Mouse (Mus musculus): ENCODE measurements around the gene Spata2. TPM values are rescaled to one million over a fixed set of nuclear protein-coding genes. Genes with fewer than 3 reads are reported as not detected.

Spata2 gene
- polyA plus RNA-seq (2012; rRNA removed; ENCODE audit: low replicate concordance), result 31.1 and 31.9 TPM in 2 replicates

DNA sequence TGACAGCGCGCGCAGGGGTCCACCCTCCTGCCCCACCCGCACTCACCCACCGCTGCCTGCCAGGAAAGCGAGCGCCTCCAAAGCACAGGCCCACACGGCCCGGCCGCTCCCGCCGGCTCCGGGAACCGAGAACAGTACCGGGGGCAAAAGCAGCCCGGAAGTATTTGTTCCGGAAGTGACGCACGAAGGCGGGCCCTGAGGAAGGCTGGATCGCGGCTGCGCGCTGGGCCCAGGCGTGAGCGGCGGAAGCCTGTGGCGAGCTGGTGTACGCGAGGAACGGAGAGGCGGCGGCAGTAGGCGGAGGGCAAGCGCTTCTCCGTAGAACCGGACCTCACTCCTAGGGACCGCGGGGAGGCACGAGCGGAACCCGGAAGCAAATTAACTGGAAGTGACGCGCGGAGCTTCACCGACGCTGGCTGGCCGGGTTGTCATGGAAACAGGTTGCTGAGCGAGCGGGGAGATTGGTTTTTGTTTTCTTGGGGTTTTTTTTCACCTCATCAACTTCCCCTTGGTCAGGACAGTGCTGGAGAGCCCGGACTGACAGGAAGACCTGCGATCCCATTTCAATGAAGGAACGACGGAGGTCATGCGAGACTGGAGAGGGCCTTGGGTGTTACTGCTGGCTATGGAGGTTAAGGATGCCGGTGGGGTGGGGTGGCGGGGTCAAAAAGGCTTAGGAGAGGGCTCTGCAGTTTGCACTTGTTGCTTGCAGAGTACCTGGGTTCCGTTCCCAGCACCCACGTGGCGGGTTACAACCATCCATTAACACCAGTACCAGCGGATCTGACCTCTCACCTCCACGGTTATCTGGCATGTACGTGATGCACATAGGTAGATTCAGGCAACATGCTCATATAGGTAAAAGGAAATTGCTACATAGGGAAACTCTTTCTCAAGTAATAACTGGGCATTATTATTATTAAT lies at the start of gene Spata2:
Gene Spata2 (minus strand): TSS at position 175 of the 924 bp plus-strand sequence.

DNA sequence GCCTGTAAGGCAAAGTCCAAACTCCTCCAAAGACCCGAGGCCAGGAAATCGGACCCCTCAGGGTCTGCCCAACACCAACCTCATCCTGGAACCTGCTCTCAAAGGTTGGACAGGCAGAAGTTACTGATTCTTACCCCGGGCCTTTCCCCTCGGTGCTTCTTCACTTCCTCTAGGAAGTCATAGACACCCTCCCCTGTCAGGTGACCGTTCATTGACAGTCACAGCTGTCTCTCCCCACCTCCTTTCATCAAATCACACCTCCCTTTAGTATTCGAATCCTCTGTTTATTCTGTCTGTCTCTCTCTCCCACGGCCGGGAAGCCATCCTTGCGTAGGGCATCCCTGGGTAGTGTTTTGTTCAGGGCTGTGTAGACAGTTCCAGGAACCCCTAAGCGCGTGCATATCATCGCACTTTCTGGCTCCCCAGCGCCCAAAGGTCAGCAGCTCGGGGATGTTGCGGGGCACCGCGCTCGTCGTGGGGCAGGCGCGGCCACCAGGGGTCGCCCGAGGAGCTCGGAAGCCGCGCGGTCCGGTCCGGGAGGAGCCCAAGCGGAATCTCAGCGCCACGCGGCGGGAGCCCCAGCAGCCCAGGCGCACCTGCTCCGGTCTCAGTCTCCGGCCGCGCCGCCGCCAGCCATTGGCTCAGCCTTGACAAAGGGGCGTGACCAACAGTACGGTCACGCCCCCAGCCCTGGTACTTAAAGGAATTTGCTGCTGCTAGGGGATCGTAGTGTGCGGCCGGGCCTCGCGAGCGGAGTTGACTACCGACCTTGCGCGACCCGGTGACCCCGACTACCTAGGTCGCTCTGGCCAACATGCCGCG lies 45.0 kb upstream of the Spata2 start, which contains the start of gene Snai1:
Gene Snai1 (plus strand): TSS at position 720 of the 822 bp plus-strand sequence.

GRCm38 (mm10) chr2:167491757-167492708 lies 654 bp downstream of the Spata2 start, which contains the start of gene Rnf114:
Rnf114 (plus strand) TSS chr2:167492645.

Other genes with a start within 250 kb of the Spata2 start
- gene B4galt5, start 143.7 kb downstream of the Spata2 start, polyA plus RNA-seq (2012; rRNA removed; ENCODE audit: low replicate concordance), result 13.7 and 20.2 TPM in 2 replicates
- gene Slc9a8, start 71.2 kb downstream of the Spata2 start, polyA plus RNA-seq (2012; rRNA removed; ENCODE audit: low replicate concordance), result 45.2 and 60.5 TPM in 2 replicates
- 91.0 and 142 TPM in 2 replicates for gene Rnf114, start 242 bp downstream of the Spata2 start, polyA plus RNA-seq (2012; rRNA removed; ENCODE audit: low replicate concordance)
- 40.2 and 70.6 TPM in 2 replicates for gene Snai1, start 45.3 kb upstream of the Spata2 start, polyA plus RNA-seq (2012; rRNA removed; ENCODE audit: low replicate concordance)
- 84.5 and 129 TPM in 2 replicates for gene Ube2v1, start 139.2 kb upstream of the Spata2 start, polyA plus RNA-seq (2012; rRNA removed; ENCODE audit: low replicate concordance)
- 19.9 and 39.1 TPM in 2 replicates for gene Gm20431, start 168.6 kb upstream of the Spata2 start, polyA plus RNA-seq (2012; rRNA removed; ENCODE audit: low replicate concordance)
- 101 and 696 TPM in 2 replicates for gene Cebpb, start 196.0 kb upstream of the Spata2 start, polyA plus RNA-seq (2012; rRNA removed; ENCODE audit: low replicate concordance)
- gene Tmem189, start 196.9 kb upstream of the Spata2 start, polyA plus RNA-seq (2012; rRNA removed; ENCODE audit: low replicate concordance), result 126 and 190 TPM in 2 replicates

Data from mammary gland, adult 2 months (tissue).